Mouse (Mus musculus): ENCODE data around the gene Arfip2. TPM values are rescaled to one million over a fixed set of nuclear protein-coding genes. Genes with fewer than 3 reads are reported as not detected.
A peak's percentile ranks its signal among the peaks of the same experiment; 100 is the strongest.

The Arfip2 gene
- total and polyA plus RNA-seq, 3 experiments, result 78.4 to 108 TPM; not detected in 1

- H3K4me3 ChIP-seq (ENCODE audit: control insufficient read depth in 1 of 2, insufficient read depth in 1 of 2, low read depth in 2 of 2, low read length in 2 of 2), result peak overlapping the region; percentile 74 to 88
- no peaks in the 10 kb centered on the region for H3K27me3 ChIP-seq (ENCODE audit: control insufficient read depth in 1 of 2, insufficient read depth in 2 of 2, low read length in 2 of 2)
- H3K9me3 ChIP-seq (replicated peaks; ENCODE audit: insufficient read depth, low read length), result no peaks in the 10 kb centered on the region
- H3K79me2 ChIP-seq (ENCODE audit: control insufficient read depth, insufficient read depth, low read length, poor library complexity), result peaks cover 27% of the 10 kb centered on the region
- peaks cover 5 to 25% of the 10 kb centered on the region in 2 experiments; a peak in 3 of 4 replicates for H3K4me1 ChIP-seq (ENCODE audit: control insufficient read depth in 1 of 2, insufficient read depth in 2 of 2, low read length in 2 of 2)
- peak overlapping the region; percentile 83 for H3K9ac ChIP-seq (ENCODE audit: control insufficient read depth, low read depth, low read length, poor library complexity, severe bottlenecking)
- H3K27ac ChIP-seq (ENCODE audit: control insufficient read depth, low read depth, low read length), result no peak overlapping the region
- TF ChIP-seq MAX (IDR thresholded peaks at IDR 0.05; ENCODE audit: low read length), result no peak
- TF ChIP-seq CHD2 (IDR thresholded peaks at IDR 0.05; ENCODE audit: low read length), result no peak
- no peak for TF ChIP-seq RAD21 (IDR thresholded peaks at IDR 0.05; ENCODE audit: low read depth, low read length)
- TF ChIP-seq USF2 (IDR thresholded peaks at IDR 0.05; ENCODE audit: borderline replicate concordance in 1 of 2, insufficient read depth in 1 of 2, low read depth in 1 of 2, low read length in 2 of 2), result no peak
- no peak for TF ChIP-seq RCOR1 (IDR thresholded peaks at IDR 0.05; ENCODE audit: low read depth, low read length)
- no peak for TF ChIP-seq KAT2A (conservative IDR thresholded peaks at IDR 0.05; ENCODE audit: low read depth, low read length)
- TF ChIP-seq GATA1 (IDR thresholded peaks at IDR 0.05; ENCODE audit: low read depth, low read length), result no peak
- no peak for TF ChIP-seq SIN3A (IDR thresholded peaks at IDR 0.05; ENCODE audit: low read length)
- H3K36me3 ChIP-seq (ENCODE audit: control insufficient read depth in 1 of 2, insufficient read depth in 2 of 2, low read length in 2 of 2), result peaks cover 0 to 27% of the 10 kb centered on the region in 2 experiments; a peak in 2 of 4 replicates
- no peak for DNase-seq (ENCODE audit: low read depth, low spot score)
Observed at GRCm38 (mm10) chr7:105639304-105639703, 912 bp downstream of the Arfip2 start.

GRCm38 (mm10) chr7:105638776-105639175 is 1.4 kb downstream of the Arfip2 start:
- no peak overlapping the region for H3K27ac ChIP-seq (ENCODE audit: control insufficient read depth, low read depth, low read length)
- no peak overlapping the region for H3K4me3 ChIP-seq (ENCODE audit: control insufficient read depth in 1 of 2, insufficient read depth in 1 of 2, low read depth in 2 of 2, low read length in 2 of 2)
- DNase-seq (ENCODE audit: low read depth, low spot score), result no peak
- H3K4me1 ChIP-seq (ENCODE audit: control insufficient read depth in 1 of 2, insufficient read depth in 2 of 2, low read length in 2 of 2), result peaks cover 5 to 25% of the 10 kb centered on the region in 2 experiments
- no peaks in the 10 kb centered on the region for H3K27me3 ChIP-seq (ENCODE audit: control insufficient read depth in 1 of 2, insufficient read depth in 2 of 2, low read length in 2 of 2)
- H3K36me3 ChIP-seq (ENCODE audit: control insufficient read depth in 1 of 2, insufficient read depth in 2 of 2, low read length in 2 of 2), result peaks cover 0 to 27% of the 10 kb centered on the region in 2 experiments; a peak in 2 of 4 replicates
- TF ChIP-seq CTCF (IDR thresholded peaks at IDR 0.05 in 2 of 3, conservative IDR thresholded peaks at IDR 0.05 in 1 of 3; ENCODE audit: control insufficient read depth in 1 of 3, insufficient read depth in 1 of 3, low read depth in 2 of 3, low read length in 3 of 3, poor library complexity in 1 of 3, severe bottlenecking in 1 of 3), result no peak
- no peak for TF ChIP-seq MEF2A (IDR thresholded peaks at IDR 0.05; ENCODE audit: extremely low read depth, insufficient replicate concordance, low read depth, low read length, poor library complexity, severe bottlenecking)
- no peaks in the 10 kb centered on the region for H3K9me3 ChIP-seq (replicated peaks; ENCODE audit: insufficient read depth, low read length)
- H3K9ac ChIP-seq (ENCODE audit: control insufficient read depth, low read depth, low read length, poor library complexity, severe bottlenecking), result no peak overlapping the region
- peaks cover 28% of the 10 kb centered on the region for H3K79me2 ChIP-seq (ENCODE audit: control insufficient read depth, insufficient read depth, low read length, poor library complexity)

GRCm38 (mm10) chr7:105635726-105636125 is 4.5 kb downstream of the Arfip2 start:
- peaks cover 0 to 14% of the 10 kb centered on the region in 2 experiments; a peak in 2 of 4 replicates for H3K36me3 ChIP-seq (ENCODE audit: control insufficient read depth in 1 of 2, insufficient read depth in 2 of 2, low read length in 2 of 2)
- no peak for TF ChIP-seq MXI1 (IDR thresholded peaks at IDR 0.05; ENCODE audit: low read depth, low read length)
- no peak for TF ChIP-seq SMC3 (IDR thresholded peaks at IDR 0.05; ENCODE audit: low read depth, low read length)
- TF ChIP-seq USF2 (IDR thresholded peaks at IDR 0.05; ENCODE audit: borderline replicate concordance in 1 of 2, insufficient read depth in 1 of 2, low read depth in 1 of 2, low read length in 2 of 2), result no peak
- no peak for DNase-seq (ENCODE audit: low read depth, low spot score)
- peaks cover 3 to 20% of the 10 kb centered on the region in 2 experiments for H3K4me1 ChIP-seq (ENCODE audit: control insufficient read depth in 1 of 2, insufficient read depth in 2 of 2, low read length in 2 of 2)
- H3K27ac ChIP-seq (ENCODE audit: control insufficient read depth, low read depth, low read length), result no peak overlapping the region
- H3K79me2 ChIP-seq (ENCODE audit: control insufficient read depth, insufficient read depth, low read length, poor library complexity), result peaks cover 15% of the 10 kb centered on the region
- no peak overlapping the region for H3K9ac ChIP-seq (ENCODE audit: control insufficient read depth, low read depth, low read length, poor library complexity, severe bottlenecking)
- H3K27me3 ChIP-seq (ENCODE audit: control insufficient read depth in 1 of 2, insufficient read depth in 2 of 2, low read length in 2 of 2), result no peaks in the 10 kb centered on the region
- H3K9me3 ChIP-seq (replicated peaks; ENCODE audit: insufficient read depth, low read length), result no peaks in the 10 kb centered on the region
- H3K4me3 ChIP-seq (ENCODE audit: control insufficient read depth in 1 of 2, insufficient read depth in 1 of 2, low read depth in 2 of 2, low read length in 2 of 2), result no peak overlapping the region

Data from MEL (cell line).